Comparison of ENCODE assay signal across 7 mouse cellular contexts in the genomic region with DNA sequence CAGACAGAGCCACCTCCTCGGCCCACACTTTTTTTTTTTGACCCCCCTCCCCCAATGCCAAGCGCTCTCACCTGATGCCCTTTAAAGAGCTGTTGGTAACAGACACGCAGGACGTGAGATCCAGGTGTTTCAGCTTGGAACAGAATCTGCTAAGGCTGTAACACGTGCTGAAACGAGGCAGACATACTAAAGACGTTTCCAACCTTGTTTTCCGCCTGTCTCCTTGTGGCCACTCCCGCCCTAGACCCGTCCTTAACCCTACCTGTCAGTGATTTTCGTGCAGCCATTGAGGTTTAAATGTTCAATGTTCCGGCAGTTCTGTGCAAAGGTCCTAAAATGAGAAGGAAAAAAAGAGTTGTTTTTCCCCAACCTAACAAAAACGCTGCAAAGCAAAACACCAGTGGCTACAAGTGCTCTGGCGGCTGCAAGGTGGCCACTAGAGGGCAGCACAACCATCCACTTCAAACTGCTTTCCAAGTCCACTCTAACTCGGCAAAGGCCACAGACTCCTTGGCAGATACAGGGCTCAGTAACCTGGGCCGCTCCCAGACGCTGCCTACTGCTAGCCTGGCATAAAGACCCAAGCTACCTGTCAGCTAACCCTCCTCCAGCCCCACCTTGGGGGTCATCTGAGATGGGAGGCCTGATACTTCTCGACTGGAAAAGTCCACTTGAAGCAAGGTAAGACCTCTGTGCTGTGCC. TPM values are rescaled to one million over a fixed set of nuclear protein-coding genes. Genes with fewer than 3 reads are reported as not detected.
DNase-seq lines count a peak whose midpoint lies in the region; ATAC-seq and TF ChIP-seq lines count a peak whose summit lies in the region.

No protein-coding gene starts in this region.

- ATAC-seq in granulocyte monocyte progenitor cell, adult 5-6 weeks (replicated peaks; ENCODE audit: poor library complexity, severe bottlenecking), result peak; percentile 93
- ATAC-seq in intestine, postnatal 0 days, result peak; percentile 69
- ATAC-seq in midbrain, embryonic 13.5 days, result peak; percentile 77

- H3K27me3 ChIP-seq in embryonic facial prominence, embryonic 10.5 days (replicated peaks; ENCODE audit: low read depth, poor library complexity, severe bottlenecking), result no peaks in the 10 kb centered on the region
- H3K27me3 ChIP-seq in intestine, postnatal 0 days (replicated peaks; ENCODE audit: control insufficient read depth, insufficient read depth, low read length), result no peaks in the 10 kb centered on the region
- no peaks in the 10 kb centered on the region for H3K27me3 ChIP-seq in limb, embryonic 10.5 days (ENCODE audit: low read depth, poor library complexity, severe bottlenecking)
- H3K27me3 ChIP-seq in midbrain, embryonic 13.5 days, result no peaks in the 10 kb centered on the region

- WGBS in embryonic facial prominence, embryonic 10.5 days, result 31% methylated on average over 18 of the region's 18 CpGs
- 17% methylated on average over 18 of the region's 18 CpGs for WGBS in intestine, postnatal 0 days
- 28% methylated on average over 18 of the region's 18 CpGs for WGBS in limb, embryonic 10.5 days
- 29% methylated on average over 18 of the region's 18 CpGs for WGBS in midbrain, embryonic 13.5 days

- H3K9me3 ChIP-seq in embryonic facial prominence, embryonic 10.5 days, result no peaks in the 10 kb centered on the region
- H3K9me3 ChIP-seq in intestine, postnatal 0 days (ENCODE audit: control insufficient read depth), result no peaks in the 10 kb centered on the region
- no peaks in the 10 kb centered on the region for H3K9me3 ChIP-seq in limb, embryonic 10.5 days (replicated peaks)
- no peaks in the 10 kb centered on the region for H3K9me3 ChIP-seq in midbrain, embryonic 13.5 days

- no peak overlapping the region for H3K27ac ChIP-seq in embryonic facial prominence, embryonic 10.5 days (replicated peaks)
- no peak overlapping the region for H3K27ac ChIP-seq in intestine, postnatal 0 days (ENCODE audit: low read depth, low read length)
- peak overlapping the region; percentile 19; the same call in 1 of the 2 replicates for H3K27ac ChIP-seq in limb, embryonic 10.5 days
- no peak overlapping the region for H3K27ac ChIP-seq in midbrain, embryonic 13.5 days

- H3K4me3 ChIP-seq in embryonic facial prominence, embryonic 10.5 days, result peak overlapping the region; percentile 21; the same call in 1 of the 2 replicates
- peak overlapping the region; percentile 2; the same call in 1 of the 2 replicates for H3K4me3 ChIP-seq in intestine, postnatal 0 days (ENCODE audit: low read depth, low read length)
- peak overlapping the region; percentile 25; the same call in 1 of the 2 replicates for H3K4me3 ChIP-seq in limb, embryonic 10.5 days
- no peak overlapping the region for H3K4me3 ChIP-seq in midbrain, embryonic 13.5 days (replicated peaks)

- H3K36me3 ChIP-seq in embryonic facial prominence, embryonic 10.5 days (replicated peaks), result no peaks in the 10 kb centered on the region; the same call in 1 of the 2 replicates
- H3K36me3 ChIP-seq in intestine, postnatal 0 days (ENCODE audit: control insufficient read depth, insufficient read depth), result no peaks in the 10 kb centered on the region
- H3K36me3 ChIP-seq in limb, embryonic 10.5 days, result no peaks in the 10 kb centered on the region
- H3K36me3 ChIP-seq in midbrain, embryonic 13.5 days, result peaks cover 12% of the 10 kb centered on the region

- TF ChIP-seq CTCF in intestine, postnatal 0 days (IDR thresholded peaks at IDR 0.05; ENCODE audit: low read depth), result peak; percentile 94

- peaks cover 8% of the 10 kb centered on the region for H3K4me1 ChIP-seq in embryonic facial prominence, embryonic 10.5 days
- no peaks in the 10 kb centered on the region for H3K4me1 ChIP-seq in intestine, postnatal 0 days (replicated peaks; ENCODE audit: control insufficient read depth, insufficient read depth, low read length)
- H3K4me1 ChIP-seq in limb, embryonic 10.5 days, result no peaks in the 10 kb centered on the region
- no peaks in the 10 kb centered on the region for H3K4me1 ChIP-seq in midbrain, embryonic 13.5 days (replicated peaks)

- DNase-seq in adrenal gland, postnatal 10 days, result peak; percentile 91
- DNase-seq in embryonic facial prominence, embryonic 10.5 days (ENCODE audit: low spot score), result peak; percentile 88
- DNase-seq in limb, embryonic 10.5 days (ENCODE audit: low spot score), result peak; percentile 92
- peak; percentile 65 for DNase-seq in spleen, adult 12 weeks (ENCODE audit: low spot score)

- peak overlapping the region; percentile 56 for H3K4me2 ChIP-seq in intestine, postnatal 0 days (replicated peaks; ENCODE audit: low read depth)
- H3K4me2 ChIP-seq in midbrain, embryonic 13.5 days (replicated peaks), result peak overlapping the region; percentile 38

- H3K9ac ChIP-seq in intestine, postnatal 0 days (ENCODE audit: low read depth, low read length), result no peak overlapping the region
- H3K9ac ChIP-seq in midbrain, embryonic 13.5 days (replicated peaks), result no peak overlapping the region

RNA-seq across cellular contexts. Expression of a gene that starts 55.3 kb away (rescaled TPM):
- total RNA-seq in adrenal gland, postnatal 10 days (2021), result 1 to 10 TPM; 3.5 to 4.6 TPM
- polyA plus RNA-seq in embryonic facial prominence, embryonic 10.5 days (2016; fragmentation: Nextera tagmentation; extraction: Ambion mirVana), result 5.9 and 6.1 TPM in 2 replicates
- total RNA-seq in granulocyte monocyte progenitor cell, adult 5-6 weeks (2014; fragmentation: Nextera tagmentation), result 0.75 and 6.0 TPM in 2 replicates
- total RNA-seq in granulocyte monocyte progenitor cell, adult 5-6 weeks (2017), result 0.39 and 0.98 TPM in 2 replicates
- 1.1 and 1.5 TPM in 2 replicates for polyA plus RNA-seq in intestine, postnatal 0 days (2015; fragmentation: Nextera tagmentation; extraction: Ambion mirVana)
- 3.2 and 5.4 TPM in 2 replicates for polyA plus RNA-seq in limb, embryonic 10.5 days (2016; fragmentation: Nextera tagmentation; extraction: Ambion mirVana)
- 19.8 and 19.9 TPM in 2 replicates for polyA plus RNA-seq in midbrain, embryonic 13.5 days (2015; fragmentation: Nextera tagmentation; extraction: Ambion mirVana)

RNA-seq across cellular contexts. Expression of a gene that starts 60.0 kb away (rescaled TPM):
- total RNA-seq in adrenal gland, postnatal 10 days (2021), result 10 to 100 TPM; 42.2 to 59.4 TPM
- polyA plus RNA-seq in embryonic facial prominence, embryonic 10.5 days (2016; fragmentation: Nextera tagmentation; extraction: Ambion mirVana), result 39.0 and 39.2 TPM in 2 replicates
- total RNA-seq in granulocyte monocyte progenitor cell, adult 5-6 weeks (2014; fragmentation: Nextera tagmentation), result 65.3 and 72.3 TPM in 2 replicates
- 52.0 and 66.7 TPM in 2 replicates for total RNA-seq in granulocyte monocyte progenitor cell, adult 5-6 weeks (2017)
- 14.7 and 15.6 TPM in 2 replicates for polyA plus RNA-seq in intestine, postnatal 0 days (2015; fragmentation: Nextera tagmentation; extraction: Ambion mirVana)
- 41.7 and 43.6 TPM in 2 replicates for polyA plus RNA-seq in limb, embryonic 10.5 days (2016; fragmentation: Nextera tagmentation; extraction: Ambion mirVana)
- polyA plus RNA-seq in midbrain, embryonic 13.5 days (2015; fragmentation: Nextera tagmentation; extraction: Ambion mirVana), result 32.5 and 37.6 TPM in 2 replicates
